Mouse (Mus musculus): ENCODE measurements around the gene Tpp1. TPM values are rescaled to one million over a fixed set of nuclear protein-coding genes. Genes with fewer than 3 reads are reported as not detected.
A peak's percentile ranks its signal among the peaks of the same experiment; 100 is the strongest.
"Not testable (repeated sequence)": the region's sequence is repeated elsewhere in the genome, so short reads cannot be mapped to it uniquely, and the experiment has no call there.

Gene Tpp1
- polyA plus RNA-seq, 1 experiment from 2014 or later: 41.7 TPM

GRCm38 (mm10) chr7:105738286-105738685 is 13.7 kb downstream of the Tpp1 start:
- 79% methylated on average over 2 of the region's 2 CpGs for WGBS
- Histone ChIP-seq H3K36me3 (ENCODE audit: control insufficient read depth, insufficient read depth, low read length) (peaks cover 23% of the 10 kb centered on the region), H3K4me2 (ENCODE audit: low read depth, severe bottlenecking) (no peak overlapping the region; the same call in 1 of the 2 replicates), H3K9me3 (ENCODE audit: control insufficient read depth, low read length) (no peaks in the 10 kb centered on the region), H3K27me3 (ENCODE audit: control insufficient read depth, insufficient read depth, low read length) (no peaks in the 10 kb centered on the region), H3K4me1 (ENCODE audit: control insufficient read depth, insufficient read depth, low read length) (peaks cover 12% of the 10 kb centered on the region), H3K27ac (replicated peaks; ENCODE audit: low read depth, low read length) (no peak overlapping the region; the same call in 1 of the 2 replicates), H3K9ac (ENCODE audit: low read length) (no peak overlapping the region), H3K4me3 (ENCODE audit: low read depth, low read length) (no peak overlapping the region)
- ATAC-seq (ENCODE audit: insufficient number of reproducible peaks, low FRiP score, low TSS enrichment, low read depth) (no peak), DNase-seq (ENCODE audit: low spot score) (no peak)

GRCm38 (mm10) chr7:105737648-105738047 is 14.4 kb downstream of the Tpp1 start:
- ATAC-seq (ENCODE audit: insufficient number of reproducible peaks, low FRiP score, low TSS enrichment, low read depth) (no peak), DNase-seq (ENCODE audit: low spot score) (no peak)
- 39% methylated on average over 3 of the region's 3 CpGs for WGBS
- H3K36me3 ChIP-seq (ENCODE audit: control insufficient read depth, insufficient read depth, low read length): peaks cover 23% of the 10 kb centered on the region
- H3K27ac ChIP-seq (replicated peaks; ENCODE audit: low read depth, low read length): no peak overlapping the region
- no peaks in the 10 kb centered on the region for H3K27me3 ChIP-seq (ENCODE audit: control insufficient read depth, insufficient read depth, low read length)
- H3K9me3 ChIP-seq (ENCODE audit: control insufficient read depth, low read length): no peaks in the 10 kb centered on the region
- peaks cover 12% of the 10 kb centered on the region for H3K4me1 ChIP-seq (ENCODE audit: control insufficient read depth, insufficient read depth, low read length)
- H3K4me3 ChIP-seq (ENCODE audit: low read depth, low read length): peak overlapping the region; percentile 54
- H3K4me2 ChIP-seq (ENCODE audit: low read depth, severe bottlenecking): peak overlapping the region; percentile 47
- H3K9ac ChIP-seq (ENCODE audit: low read length): peak overlapping the region; percentile 93; the same call in 1 of the 2 replicates

DNA sequence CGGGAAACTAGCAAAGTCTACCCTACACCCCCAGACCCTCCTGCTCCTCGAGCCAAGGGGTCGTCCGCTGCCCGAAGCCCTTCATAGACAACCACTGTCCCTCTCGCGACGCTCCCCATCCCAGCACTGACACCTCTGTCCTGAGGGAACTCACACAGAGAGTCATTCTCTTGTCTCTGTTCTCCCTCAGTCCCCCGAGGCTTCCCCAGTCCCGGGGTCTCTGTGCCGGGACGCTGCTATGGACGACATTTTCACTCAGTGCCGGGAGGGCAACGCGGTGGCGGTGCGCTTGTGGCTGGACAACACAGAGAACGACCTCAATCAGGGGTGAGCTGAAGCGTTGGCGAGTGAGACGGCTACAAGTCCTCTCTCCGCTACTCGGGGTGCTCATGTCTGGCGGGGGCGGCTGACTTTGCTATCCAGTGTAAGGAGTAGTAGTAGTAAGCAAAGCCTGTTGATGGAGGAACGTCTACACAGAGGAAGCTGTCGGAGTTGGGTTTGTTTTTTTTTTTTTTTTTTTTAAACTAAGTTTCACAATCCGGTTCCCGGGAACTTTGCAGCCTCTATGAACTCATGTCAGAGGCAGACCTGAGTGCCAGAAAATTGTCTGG is 15.0 kb downstream of the Tpp1 start, which contains the start of gene Rrp8:
Gene Rrp8 (minus strand): TSS at position 475 of the 611 bp plus-strand sequence.
- Histone ChIP-seq H3K27me3 (ENCODE audit: control insufficient read depth, insufficient read depth, low read length) (no peaks in the 10 kb centered on the region), H3K9ac (ENCODE audit: low read length) (peak within 1 kb of the TSS; percentile 93), H3K9me3 (ENCODE audit: control insufficient read depth, low read length) (no peaks in the 10 kb centered on the region), H3K27ac (replicated peaks; ENCODE audit: low read depth, low read length) (peak within 1 kb of the TSS; percentile 61), H3K4me1 (ENCODE audit: control insufficient read depth, insufficient read depth, low read length) (peaks cover 12% of the 10 kb centered on the region), H3K4me3 (ENCODE audit: low read depth, low read length) (peak within 1 kb of the TSS; percentile 54), H3K4me2 (ENCODE audit: low read depth, severe bottlenecking) (peak within 1 kb of the TSS; percentile 47), H3K36me3 (ENCODE audit: control insufficient read depth, insufficient read depth, low read length) (peaks cover 24% of the 10 kb centered on the region)
- ATAC-seq (ENCODE audit: insufficient number of reproducible peaks, low FRiP score, low TSS enrichment, low read depth) (peak; percentile 18), DNase-seq (ENCODE audit: low spot score) (no peak)
- WGBS: under 1% methylated on average over 30 of the region's 30 CpGs

- no peaks in the 10 kb centered on the region for H3K27me3 ChIP-seq (ENCODE audit: control insufficient read depth, insufficient read depth, low read length)
- under 1% methylated on average over 58 of the region's 62 CpGs for WGBS
- peak within 1 kb of the TSS; percentile 54 for H3K4me3 ChIP-seq (ENCODE audit: low read depth, low read length)
- H3K4me2 ChIP-seq (ENCODE audit: low read depth, severe bottlenecking): peak within 1 kb of the TSS; percentile 47
- H3K36me3 ChIP-seq (ENCODE audit: control insufficient read depth, insufficient read depth, low read length): peaks cover 23% of the 10 kb centered on the region
- no peaks in the 10 kb centered on the region for H3K9me3 ChIP-seq (ENCODE audit: control insufficient read depth, low read length)
- ATAC-seq (ENCODE audit: insufficient number of reproducible peaks, low FRiP score, low TSS enrichment, low read depth) (peak; percentile 94), DNase-seq (ENCODE audit: low spot score) (peak; percentile 90)
- peak within 1 kb of the TSS; percentile 61 for H3K27ac ChIP-seq (replicated peaks; ENCODE audit: low read depth, low read length)
- H3K9ac ChIP-seq (ENCODE audit: low read length): peak within 1 kb of the TSS; percentile 93
- H3K4me1 ChIP-seq (ENCODE audit: control insufficient read depth, insufficient read depth, low read length): peaks cover 12% of the 10 kb centered on the region
Measured at GRCm38 (mm10) chr7:105736264-105736901, 15.7 kb downstream of the Tpp1 start, which contains the start of gene Ilk. TSS of gene Ilk (plus strand) at chr7:105736592.

- Histone ChIP-seq H3K4me2 (ENCODE audit: low read depth, severe bottlenecking) (peak overlapping the region; percentile 47), H3K9ac (ENCODE audit: low read length) (peak overlapping the region; percentile 93), H3K4me1 (ENCODE audit: control insufficient read depth, insufficient read depth, low read length) (peaks cover 12% of the 10 kb centered on the region), H3K4me3 (ENCODE audit: low read depth, low read length) (peak overlapping the region; percentile 54), H3K36me3 (ENCODE audit: control insufficient read depth, insufficient read depth, low read length) (peaks cover 16% of the 10 kb centered on the region)
- H3K27ac ChIP-seq (replicated peaks; ENCODE audit: low read depth, low read length); H3K27me3 ChIP-seq (ENCODE audit: control insufficient read depth, insufficient read depth, low read length); ATAC-seq (ENCODE audit: insufficient number of reproducible peaks, low FRiP score, low TSS enrichment, low read depth); H3K9me3 ChIP-seq (ENCODE audit: control insufficient read depth, low read length); DNase-seq (ENCODE audit: low spot score): not testable (repeated sequence)
- 42% methylated on average over 4 of the region's 4 CpGs for WGBS
Measured at GRCm38 (mm10) chr7:105735464-105735863, 16.6 kb downstream of the Tpp1 start.

- WGBS: 89% methylated on average over 8 of the region's 8 CpGs
- H3K27me3 ChIP-seq (ENCODE audit: control insufficient read depth, insufficient read depth, low read length): no peaks in the 10 kb centered on the region
- ATAC-seq (ENCODE audit: insufficient number of reproducible peaks, low FRiP score, low TSS enrichment, low read depth) (no peak), DNase-seq (ENCODE audit: low spot score) (no peak)
- no peaks in the 10 kb centered on the region for H3K9me3 ChIP-seq (ENCODE audit: control insufficient read depth, low read length)
- H3K36me3 ChIP-seq (ENCODE audit: control insufficient read depth, insufficient read depth, low read length): peaks cover 11% of the 10 kb centered on the region
- H3K4me1 ChIP-seq (ENCODE audit: control insufficient read depth, insufficient read depth, low read length): peaks cover 12% of the 10 kb centered on the region
- H3K9ac ChIP-seq (ENCODE audit: low read length): no peak overlapping the region
- no peak overlapping the region for H3K27ac ChIP-seq (replicated peaks; ENCODE audit: low read depth, low read length)
- H3K4me2 ChIP-seq (ENCODE audit: low read depth, severe bottlenecking): peak overlapping the region; percentile 17; the same call in 1 of the 2 replicates
- H3K4me3 ChIP-seq (ENCODE audit: low read depth, low read length): no peak overlapping the region
Measured at GRCm38 (mm10) chr7:105734826-105735225, 17.2 kb downstream of the Tpp1 start.

DNA sequence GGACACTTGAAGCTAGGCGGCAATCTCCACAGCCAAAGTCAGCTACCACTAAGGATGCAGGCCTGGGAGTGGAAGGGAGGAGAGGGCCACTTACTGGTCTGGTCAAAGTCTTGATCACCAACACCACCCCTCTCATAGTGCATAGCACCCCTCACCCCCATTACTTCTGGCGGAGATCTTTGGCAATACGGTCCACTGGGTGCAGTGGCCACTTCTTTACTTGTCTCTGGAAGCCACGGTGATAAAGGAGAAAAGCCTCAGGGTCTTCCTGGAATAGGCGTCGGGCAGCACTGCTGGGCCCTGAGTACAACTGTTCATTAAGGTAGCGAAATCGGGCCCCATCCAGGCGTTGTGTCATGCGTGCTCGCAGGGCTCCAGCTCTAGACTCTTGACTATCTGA is 18.2 kb downstream of the Tpp1 start:
- DNase-seq (ENCODE audit: low spot score) (no peak), ATAC-seq (ENCODE audit: insufficient number of reproducible peaks, low FRiP score, low TSS enrichment, low read depth) (no peak)
- 96% methylated on average over 11 of the region's 11 CpGs for WGBS
- H3K4me2 ChIP-seq (ENCODE audit: low read depth, severe bottlenecking): no peak overlapping the region
- H3K27ac ChIP-seq (replicated peaks; ENCODE audit: low read depth, low read length): no peak overlapping the region
- no peak overlapping the region for H3K4me3 ChIP-seq (ENCODE audit: low read depth, low read length)
- peaks cover 10% of the 10 kb centered on the region for H3K4me1 ChIP-seq (ENCODE audit: control insufficient read depth, insufficient read depth, low read length)
- H3K9me3 ChIP-seq (ENCODE audit: control insufficient read depth, low read length): no peaks in the 10 kb centered on the region
- peaks cover 11% of the 10 kb centered on the region for H3K36me3 ChIP-seq (ENCODE audit: control insufficient read depth, insufficient read depth, low read length)
- no peak overlapping the region for H3K9ac ChIP-seq (ENCODE audit: low read length)
- H3K27me3 ChIP-seq (ENCODE audit: control insufficient read depth, insufficient read depth, low read length): no peaks in the 10 kb centered on the region

GRCm38 (mm10) chr7:105728701-105729428 is 23.2 kb downstream of the Tpp1 start:
- H3K4me1 ChIP-seq (ENCODE audit: control insufficient read depth, insufficient read depth, low read length): no peaks in the 10 kb centered on the region
- no peaks in the 10 kb centered on the region for H3K9me3 ChIP-seq (ENCODE audit: control insufficient read depth, low read length)
- no peaks in the 10 kb centered on the region for H3K27me3 ChIP-seq (ENCODE audit: control insufficient read depth, insufficient read depth, low read length)
- DNase-seq (ENCODE audit: low spot score) (no peak), ATAC-seq (ENCODE audit: insufficient number of reproducible peaks, low FRiP score, low TSS enrichment, low read depth) (no peak)
- H3K4me2 ChIP-seq (ENCODE audit: low read depth, severe bottlenecking): no peak overlapping the region
- peaks cover 5% of the 10 kb centered on the region for H3K36me3 ChIP-seq (ENCODE audit: control insufficient read depth, insufficient read depth, low read length)
- H3K4me3 ChIP-seq (ENCODE audit: low read depth, low read length): no peak overlapping the region
- no peak overlapping the region for H3K27ac ChIP-seq (replicated peaks; ENCODE audit: low read depth, low read length)
- no peak overlapping the region for H3K9ac ChIP-seq (ENCODE audit: low read length)
- WGBS: 90% methylated on average over 6 of the region's 6 CpGs
